Mouse (Mus musculus): ENCODE data around the gene Anapc11. TPM values are rescaled to one million over a fixed set of nuclear protein-coding genes. Genes with fewer than 3 reads are reported as not detected.

Gene Anapc11
- polyA plus RNA-seq, 1 experiment from 2014 or later: 204 TPM

GRCm38 (mm10) chr11:120632559-120633519 is 34.6 kb downstream of the Anapc11 start:
- DNase-seq (ENCODE audit: low spot score, missing footprints): peak; percentile 95
- WGBS: under 1% methylated on average over 97 of the region's 116 CpGs

GRCm38 (mm10) chr11:120633520-120634343 is 35.5 kb downstream of the Anapc11 start, which contains the start of gene Mafg:
TSS of gene Mafg (minus strand) at chr11:120633600.
- peak; percentile 99 for DNase-seq (ENCODE audit: low spot score, missing footprints)
- peaks cover 23% of the 10 kb centered on the region for H3K4me1 ChIP-seq (ENCODE audit: control insufficient read depth, insufficient read depth, low read length)
- WGBS: 11% methylated on average over 56 of the region's 58 CpGs

More at GRCm38 (mm10) chr11:120632559-120633519, 34.6 kb downstream of the Anapc11 start:
- Histone ChIP-seq H3K9me3 (ENCODE audit: control insufficient read depth, low read length) (no peaks in the 10 kb centered on the region), H3K27ac (ENCODE audit: low read depth, low read length) (peak overlapping the region; percentile 63), H3K36me3 (ENCODE audit: control insufficient read depth, insufficient read depth, low read length) (peaks cover 4% of the 10 kb centered on the region; the same call in 1 of the 2 replicates), H3K9ac (ENCODE audit: low read length) (peak overlapping the region; percentile 89), H3K4me1 (ENCODE audit: control insufficient read depth, insufficient read depth, low read length) (peaks cover 23% of the 10 kb centered on the region), H3K4me2 (peak overlapping the region; percentile 94), H3K27me3 (ENCODE audit: control insufficient read depth, insufficient read depth, low read length) (no peaks in the 10 kb centered on the region), H3K4me3 (ENCODE audit: low read depth, low read length) (peak overlapping the region; percentile 96)
- ATAC-seq (ENCODE audit: low FRiP score): peak; percentile 89

GRCm38 (mm10) chr11:120634810-120635209 is 36.6 kb downstream of the Anapc11 start:
- 69% methylated on average over 5 of the region's 5 CpGs for WGBS
- no peak for ATAC-seq (ENCODE audit: low FRiP score)

More at GRCm38 (mm10) chr11:120633520-120634343, 35.5 kb downstream of the Anapc11 start, which contains the start of gene Mafg:
- Histone ChIP-seq H3K36me3 (ENCODE audit: control insufficient read depth, insufficient read depth, low read length) (peaks cover 4% of the 10 kb centered on the region; the same call in 1 of the 2 replicates), H3K27ac (ENCODE audit: low read depth, low read length) (peak within 1 kb of the TSS; percentile 63), H3K4me3 (ENCODE audit: low read depth, low read length) (peak within 1 kb of the TSS; percentile 96), H3K9ac (ENCODE audit: low read length) (peak within 1 kb of the TSS; percentile 89), H3K27me3 (ENCODE audit: control insufficient read depth, insufficient read depth, low read length) (no peaks in the 10 kb centered on the region), H3K4me2 (peak within 1 kb of the TSS; percentile 94), H3K9me3 (ENCODE audit: control insufficient read depth, low read length) (no peaks in the 10 kb centered on the region)
- peak; percentile 93 for ATAC-seq (ENCODE audit: low FRiP score)

GRCm38 (mm10) chr11:120641255-120641654 is 43.0 kb downstream of the Anapc11 start:
- 71% methylated on average over 9 of the region's 9 CpGs for WGBS
- no peaks in the 10 kb centered on the region for H3K27me3 ChIP-seq (ENCODE audit: control insufficient read depth, insufficient read depth, low read length)
- H3K27ac ChIP-seq (ENCODE audit: low read depth, low read length): no peak overlapping the region
- peaks cover 5% of the 10 kb centered on the region for H3K4me1 ChIP-seq (ENCODE audit: control insufficient read depth, insufficient read depth, low read length)
- H3K4me3 ChIP-seq (ENCODE audit: low read depth, low read length): no peak overlapping the region
- no peaks in the 10 kb centered on the region for H3K36me3 ChIP-seq (ENCODE audit: control insufficient read depth, insufficient read depth, low read length)
- H3K9me3 ChIP-seq (ENCODE audit: control insufficient read depth, low read length): no peaks in the 10 kb centered on the region
- ATAC-seq (ENCODE audit: low FRiP score) (no peak), DNase-seq (ENCODE audit: low spot score, missing footprints) (no peak)
- no peak overlapping the region for H3K9ac ChIP-seq (ENCODE audit: low read length)
- no peak overlapping the region for H3K4me2 ChIP-seq

More at GRCm38 (mm10) chr11:120634810-120635209, 36.6 kb downstream of the Anapc11 start:
- Histone ChIP-seq H3K4me2 (no peak overlapping the region), H3K4me1 (ENCODE audit: control insufficient read depth, insufficient read depth, low read length) (peaks cover 23% of the 10 kb centered on the region), H3K9ac (ENCODE audit: low read length) (no peak overlapping the region), H3K36me3 (ENCODE audit: control insufficient read depth, insufficient read depth, low read length) (no peaks in the 10 kb centered on the region), H3K9me3 (ENCODE audit: control insufficient read depth, low read length) (no peaks in the 10 kb centered on the region), H3K27me3 (ENCODE audit: control insufficient read depth, insufficient read depth, low read length) (no peaks in the 10 kb centered on the region), H3K27ac (ENCODE audit: low read depth, low read length) (no peak overlapping the region), H3K4me3 (ENCODE audit: low read depth, low read length) (no peak overlapping the region)
- DNase-seq (ENCODE audit: low spot score, missing footprints): peak; percentile 80

- H3K9ac ChIP-seq (ENCODE audit: low read length): no peak overlapping the region
- DNase-seq (ENCODE audit: low spot score, missing footprints): no peak
- peaks cover 5% of the 10 kb centered on the region for H3K4me1 ChIP-seq (ENCODE audit: control insufficient read depth, insufficient read depth, low read length)
- H3K27me3 ChIP-seq (ENCODE audit: control insufficient read depth, insufficient read depth, low read length): no peaks in the 10 kb centered on the region
- no peak overlapping the region for H3K27ac ChIP-seq (ENCODE audit: low read depth, low read length)
- WGBS: 90% methylated on average over 8 of the region's 8 CpGs
- no peak for ATAC-seq (ENCODE audit: low FRiP score)
- no peak overlapping the region for H3K4me3 ChIP-seq (ENCODE audit: low read depth, low read length)
- no peaks in the 10 kb centered on the region for H3K36me3 ChIP-seq (ENCODE audit: control insufficient read depth, insufficient read depth, low read length)
- no peak overlapping the region for H3K4me2 ChIP-seq
- H3K9me3 ChIP-seq (ENCODE audit: control insufficient read depth, low read length): no peaks in the 10 kb centered on the region
Observed at GRCm38 (mm10) chr11:120641869-120642268, 43.6 kb downstream of the Anapc11 start.

DNA sequence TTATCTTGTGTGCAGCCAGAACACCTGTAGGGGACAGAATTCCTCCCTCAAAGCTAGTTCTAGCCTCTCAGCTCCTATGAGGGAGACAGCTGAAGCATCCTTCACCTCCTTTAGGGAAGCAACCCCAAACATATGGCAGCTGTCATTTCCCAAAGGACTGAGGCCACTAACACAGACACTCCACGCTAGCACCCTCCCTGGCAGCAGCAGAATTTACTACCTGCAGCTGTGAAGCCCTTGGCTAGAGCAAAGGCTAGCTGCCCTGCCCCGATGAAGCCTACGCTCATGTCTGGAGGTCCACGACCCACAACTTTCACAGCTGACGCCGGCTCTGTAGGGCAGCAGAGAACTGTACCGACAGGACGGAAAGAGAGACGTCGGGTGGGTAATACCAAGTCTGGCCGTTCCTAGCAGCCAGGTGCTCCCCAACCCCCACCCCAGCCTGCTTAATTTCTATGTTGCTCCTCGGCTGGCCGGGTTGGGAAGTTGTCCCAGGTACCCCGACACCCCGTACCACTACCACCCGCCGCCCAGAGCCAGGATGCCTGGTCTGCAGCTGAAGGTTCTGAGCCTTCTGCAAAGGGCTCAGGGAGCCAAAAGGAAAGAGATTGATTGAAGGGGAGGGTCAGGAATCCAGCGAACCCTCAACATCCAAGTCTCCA is 44.8 kb downstream of the Anapc11 start:
- Histone ChIP-seq H3K27me3 (ENCODE audit: control insufficient read depth, insufficient read depth, low read length) (0 out of 2 replicates have a peak, but pooled peaks cover 3% of the 10 kb centered on the region), H3K4me2 (peak overlapping the region; percentile 89), H3K27ac (ENCODE audit: low read depth, low read length) (no peak overlapping the region), H3K4me1 (ENCODE audit: control insufficient read depth, insufficient read depth, low read length) (peaks cover 6% of the 10 kb centered on the region), H3K9ac (ENCODE audit: low read length) (peak overlapping the region; percentile 79), H3K4me3 (ENCODE audit: low read depth, low read length) (peak overlapping the region; percentile 36), H3K9me3 (ENCODE audit: control insufficient read depth, low read length) (no peaks in the 10 kb centered on the region), H3K36me3 (ENCODE audit: control insufficient read depth, insufficient read depth, low read length) (no peaks in the 10 kb centered on the region)
- WGBS: 4% methylated on average over 18 of the region's 18 CpGs
- ATAC-seq (ENCODE audit: low FRiP score): peak; percentile 64
- DNase-seq (ENCODE audit: low spot score, missing footprints): no peak

DNA sequence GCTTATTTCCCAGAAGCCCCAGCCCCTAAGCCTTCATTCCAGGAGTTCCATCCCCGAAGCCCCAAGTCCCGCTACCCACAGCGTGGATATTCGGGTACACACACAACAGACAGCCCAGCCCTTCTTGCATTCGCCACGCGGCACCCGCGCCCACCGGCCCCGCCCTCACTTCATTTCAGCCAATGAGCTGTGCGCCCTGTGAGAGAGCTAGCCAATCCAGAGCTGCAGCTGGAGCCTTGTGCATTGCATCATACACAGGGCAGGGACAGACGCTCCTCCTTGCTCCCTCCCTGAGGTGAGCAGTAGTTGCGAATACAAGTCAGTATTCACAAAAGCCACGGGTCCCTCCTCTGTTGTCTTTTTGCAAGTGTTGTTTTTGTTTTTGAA is 45.4 kb downstream of the Anapc11 start, which contains the start of gene Pycr1:
Gene Pycr1, minus strand, starts transcription at position 169 of the 387 bp plus-strand sequence.
- no peaks in the 10 kb centered on the region for H3K9me3 ChIP-seq (ENCODE audit: control insufficient read depth, low read length)
- no peak within 1 kb of the TSS for H3K27ac ChIP-seq (ENCODE audit: low read depth, low read length)
- ATAC-seq (ENCODE audit: low FRiP score): peak; percentile 100
- peak within 1 kb of the TSS; percentile 36 for H3K4me3 ChIP-seq (ENCODE audit: low read depth, low read length)
- H3K27me3 ChIP-seq (ENCODE audit: control insufficient read depth, insufficient read depth, low read length): 0 out of 2 replicates have a peak, but pooled peaks cover 3% of the 10 kb centered on the region
- peak; percentile 98 for DNase-seq (ENCODE audit: low spot score, missing footprints)
- no peaks in the 10 kb centered on the region for H3K36me3 ChIP-seq (ENCODE audit: control insufficient read depth, insufficient read depth, low read length)
- peaks cover 9% of the 10 kb centered on the region for H3K4me1 ChIP-seq (ENCODE audit: control insufficient read depth, insufficient read depth, low read length)
- H3K9ac ChIP-seq (ENCODE audit: low read length): peak within 1 kb of the TSS; percentile 79
- under 1% methylated on average over 15 of the region's 15 CpGs for WGBS
- peak within 1 kb of the TSS; percentile 89 for H3K4me2 ChIP-seq

- H3K4me2 ChIP-seq: no peak overlapping the region
- WGBS: 77% methylated on average over 35 of the region's 35 CpGs
Observed at GRCm38 (mm10) chr11:120647047-120647830, 49.0 kb downstream of the Anapc11 start.

More at GRCm38 (mm10) chr11:120647047-120647830, 49.0 kb downstream of the Anapc11 start:
- DNase-seq (ENCODE audit: low spot score, missing footprints) (no peak), ATAC-seq (ENCODE audit: low FRiP score) (no peak)
- H3K4me3 ChIP-seq (ENCODE audit: low read depth, low read length): no peak overlapping the region
- no peaks in the 10 kb centered on the region for H3K9me3 ChIP-seq (ENCODE audit: control insufficient read depth, low read length)
- H3K9ac ChIP-seq (ENCODE audit: low read length): no peak overlapping the region
- no peak overlapping the region for H3K27ac ChIP-seq (ENCODE audit: low read depth, low read length)
- H3K27me3 ChIP-seq (ENCODE audit: control insufficient read depth, insufficient read depth, low read length): 0 out of 2 replicates have a peak, but pooled peaks cover 3% of the 10 kb centered on the region
- H3K36me3 ChIP-seq (ENCODE audit: control insufficient read depth, insufficient read depth, low read length): no peaks in the 10 kb centered on the region
- peaks cover 9% of the 10 kb centered on the region for H3K4me1 ChIP-seq (ENCODE audit: control insufficient read depth, insufficient read depth, low read length)
